Mouse (Mus musculus): ENCODE measurements around the gene Nfam1. TPM values are rescaled to one million over a fixed set of nuclear protein-coding genes. Genes with fewer than 3 reads are reported as not detected.

The Nfam1 gene
- polyA plus RNA-seq, 1 experiment from 2014 or later = 6.2 TPM

GRCm38 (mm10) chr15:83008761-83009423, 24.2 kb downstream of the Nfam1 start:
- 45% methylated on average over 13 of the region's 13 CpGs for WGBS (ENCODE audit: insufficient replicate concordance)
- Histone ChIP-seq H3K4me1 (peaks cover 22% of the 10 kb centered on the region), H3K36me3 (no peaks in the 10 kb centered on the region), H3K4me2 (no peak overlapping the region), H3K9ac (no peak overlapping the region), H3K27ac (no peak overlapping the region), H3K4me3 (no peak overlapping the region), H3K27me3 (replicated peaks) (no peaks in the 10 kb centered on the region), H3K9me3 (replicated peaks) (no peaks in the 10 kb centered on the region)
- no peak for ATAC-seq

GRCm38 (mm10) chr15:83007346-83007920, 25.7 kb downstream of the Nfam1 start:
- Histone ChIP-seq H3K9me3 (replicated peaks) (no peaks in the 10 kb centered on the region), H3K4me3 (no peak overlapping the region), H3K4me2 (peak overlapping the region; percentile 13), H3K4me1 (peaks cover 22% of the 10 kb centered on the region), H3K27ac (no peak overlapping the region), H3K36me3 (no peaks in the 10 kb centered on the region), H3K9ac (no peak overlapping the region), H3K27me3 (replicated peaks) (0 out of 2 replicates have a peak, but pooled peaks cover under 1% of the 10 kb centered on the region)
- 59% methylated on average over 15 of the region's 15 CpGs for WGBS (ENCODE audit: insufficient replicate concordance)
- ATAC-seq = no peak

- Histone ChIP-seq H3K4me2 (no peak overlapping the region), H3K4me1 (no peaks in the 10 kb centered on the region), H3K9me3 (replicated peaks) (no peaks in the 10 kb centered on the region), H3K4me3 (no peak overlapping the region), H3K27me3 (replicated peaks) (peaks cover 4% of the 10 kb centered on the region; the same call in 1 of the 2 replicates), H3K9ac (no peak overlapping the region), H3K36me3 (no peaks in the 10 kb centered on the region), H3K27ac (no peak overlapping the region)
- 66% methylated on average over 12 of the region's 12 CpGs for WGBS (ENCODE audit: insufficient replicate concordance)
- no peak for ATAC-seq
Observed at GRCm38 (mm10) chr15:83002665-83003548, 30.2 kb downstream of the Nfam1 start.

- ATAC-seq = no peak
- WGBS (ENCODE audit: insufficient replicate concordance) = 60% methylated on average over 6 of the region's 6 CpGs
- Histone ChIP-seq H3K4me2 (no peak overlapping the region), H3K4me1 (no peaks in the 10 kb centered on the region), H3K27ac (no peak overlapping the region), H3K9me3 (replicated peaks) (no peaks in the 10 kb centered on the region), H3K27me3 (replicated peaks) (peaks cover 4% of the 10 kb centered on the region; the same call in 1 of the 2 replicates), H3K9ac (no peak overlapping the region), H3K36me3 (no peaks in the 10 kb centered on the region), H3K4me3 (no peak overlapping the region)
Observed at GRCm38 (mm10) chr15:82998811-82999221, 34.3 kb downstream of the Nfam1 start.

- Histone ChIP-seq H3K9me3 (replicated peaks) (no peaks in the 10 kb centered on the region), H3K36me3 (no peaks in the 10 kb centered on the region), H3K27me3 (replicated peaks) (peaks cover 1% of the 10 kb centered on the region; the same call in 1 of the 2 replicates), H3K4me1 (no peaks in the 10 kb centered on the region), H3K9ac (no peak overlapping the region), H3K4me3 (no peak overlapping the region), H3K4me2 (no peak overlapping the region), H3K27ac (no peak overlapping the region)
- ATAC-seq = no peak
Observed at GRCm38 (mm10) chr15:82996431-82996830, 36.7 kb downstream of the Nfam1 start.

- Histone ChIP-seq H3K27me3 (replicated peaks) (peaks cover 13% of the 10 kb centered on the region), H3K4me2 (no peak overlapping the region), H3K9ac (no peak overlapping the region), H3K36me3 (no peaks in the 10 kb centered on the region), H3K9me3 (replicated peaks) (no peaks in the 10 kb centered on the region), H3K4me3 (no peak overlapping the region), H3K27ac (no peak overlapping the region), H3K4me1 (no peaks in the 10 kb centered on the region)
- ATAC-seq = no peak
- WGBS (ENCODE audit: insufficient replicate concordance) = 60% methylated on average over 7 of the region's 7 CpGs
Observed at GRCm38 (mm10) chr15:82995239-82995638, 37.9 kb downstream of the Nfam1 start.

GRCm38 (mm10) chr15:82992911-82993310, 40.2 kb downstream of the Nfam1 start:
- no peak for ATAC-seq
- 56% methylated on average over 9 of the region's 9 CpGs for WGBS (ENCODE audit: insufficient replicate concordance)
- H3K27ac ChIP-seq = no peak overlapping the region
- no peak overlapping the region for H3K4me2 ChIP-seq
- no peaks in the 10 kb centered on the region for H3K36me3 ChIP-seq
- H3K4me3 ChIP-seq = no peak overlapping the region
- no peak overlapping the region for H3K9ac ChIP-seq
- H3K4me1 ChIP-seq = peaks cover 6% of the 10 kb centered on the region; the same call in 1 of the 2 replicates
- peaks cover 37% of the 10 kb centered on the region for H3K27me3 ChIP-seq (replicated peaks)
- H3K9me3 ChIP-seq (replicated peaks) = no peaks in the 10 kb centered on the region

GRCm38 (mm10) chr15:82992079-82992783, 40.9 kb downstream of the Nfam1 start:
- no peak overlapping the region for H3K27ac ChIP-seq
- no peaks in the 10 kb centered on the region for H3K9me3 ChIP-seq (replicated peaks)
- H3K27me3 ChIP-seq (replicated peaks) = peaks cover 43% of the 10 kb centered on the region
- no peak overlapping the region for H3K9ac ChIP-seq
- H3K36me3 ChIP-seq = no peaks in the 10 kb centered on the region
- H3K4me3 ChIP-seq = no peak overlapping the region
- peaks cover 12% of the 10 kb centered on the region for H3K4me1 ChIP-seq
- ATAC-seq = no peak
- 70% methylated on average over 13 of the region's 13 CpGs for WGBS (ENCODE audit: insufficient replicate concordance)
- no peak overlapping the region for H3K4me2 ChIP-seq

GRCm38 (mm10) chr15:82989190-82989704, 43.9 kb downstream of the Nfam1 start:
- no peaks in the 10 kb centered on the region for H3K9me3 ChIP-seq (replicated peaks)
- no peak for ATAC-seq
- H3K27me3 ChIP-seq (replicated peaks) = peaks cover 73% of the 10 kb centered on the region
- H3K27ac ChIP-seq = no peak overlapping the region
- 70% methylated on average over 6 of the region's 6 CpGs for WGBS (ENCODE audit: insufficient replicate concordance)
- H3K4me2 ChIP-seq = no peak overlapping the region
- H3K4me1 ChIP-seq = peaks cover 14% of the 10 kb centered on the region
- no peaks in the 10 kb centered on the region for H3K36me3 ChIP-seq
- H3K4me3 ChIP-seq = no peak overlapping the region
- no peak overlapping the region for H3K9ac ChIP-seq

GRCm38 (mm10) chr15:82987732-82988112, 45.4 kb downstream of the Nfam1 start, which contains the start of gene Tcf20:
TSS of gene Tcf20 (minus strand) at chr15:82987872.
- WGBS (ENCODE audit: insufficient replicate concordance) = 0% methylated on average over 20 of the region's 20 CpGs
- H3K27me3 ChIP-seq (replicated peaks) = peaks cover 88% of the 10 kb centered on the region
- H3K9ac ChIP-seq = peak within 1 kb of the TSS; percentile 32; the same call in 1 of the 2 replicates

GRCm38 (mm10) chr15:82987014-82987731, 45.9 kb downstream of the Nfam1 start:
- H3K9ac ChIP-seq = peak overlapping the region; percentile 32; the same call in 1 of the 2 replicates

More at GRCm38 (mm10) chr15:82987732-82988112, 45.4 kb downstream of the Nfam1 start, which contains the start of gene Tcf20:
- ATAC-seq = peak; percentile 85
- H3K27ac ChIP-seq = no peak within 1 kb of the TSS
- peak within 1 kb of the TSS; percentile 49 for H3K4me3 ChIP-seq
- H3K9me3 ChIP-seq (replicated peaks) = no peaks in the 10 kb centered on the region
- peak within 1 kb of the TSS; percentile 76 for H3K4me2 ChIP-seq
- peaks cover 14% of the 10 kb centered on the region for H3K4me1 ChIP-seq
- no peaks in the 10 kb centered on the region for H3K36me3 ChIP-seq

More at GRCm38 (mm10) chr15:82987014-82987731, 45.9 kb downstream of the Nfam1 start:
- peaks cover 14% of the 10 kb centered on the region for H3K4me1 ChIP-seq
- H3K27ac ChIP-seq = no peak overlapping the region
- ATAC-seq = 0 out of 2 replicates have a peak, but pooled peaks have one; percentile 22
- H3K36me3 ChIP-seq = no peaks in the 10 kb centered on the region
- peak overlapping the region; percentile 49 for H3K4me3 ChIP-seq
- 2% methylated on average over 38 of the region's 38 CpGs for WGBS (ENCODE audit: insufficient replicate concordance)
- H3K9me3 ChIP-seq (replicated peaks) = no peaks in the 10 kb centered on the region
- peaks cover 94% of the 10 kb centered on the region for H3K27me3 ChIP-seq (replicated peaks)
- peak overlapping the region; percentile 76 for H3K4me2 ChIP-seq
